14 mouse cellular contexts compared by ENCODE assay signal in genomic region chr8:77963102-77963698, GRCm38 (mm10).
DNase-seq lines count a peak whose midpoint lies in the region; ATAC-seq lines count a peak whose summit lies in the region.
"Had no signal": no experiment of that assay in that cellular context is flagged by ENCODE, and none has a peak within 500 bp of the region (broad histone marks: within the 10 kb centered on the region; RNA-seq: fewer than 3 reads in every experiment).

No protein-coding gene starts in this region.

- H3K4me3 ChIP-seq in hindbrain, embryonic 16.5 days (ENCODE audit: low read length) = no peak overlapping the region
- H3K4me3 ChIP-seq in hindbrain, embryonic 10.5 days = no peak overlapping the region
- H3K4me3 ChIP-seq: stomach, embryonic 15.5 days had no signal

- no peaks in the 10 kb centered on the region for H3K9me3 ChIP-seq in hindbrain, embryonic 16.5 days (ENCODE audit: control insufficient read depth, low read length)
- no peaks in the 10 kb centered on the region for H3K9me3 ChIP-seq in hindbrain, embryonic 10.5 days
- H3K9me3 ChIP-seq: stomach, embryonic 15.5 days had no signal

- no peaks in the 10 kb centered on the region for H3K27me3 ChIP-seq in hindbrain, embryonic 16.5 days (replicated peaks; ENCODE audit: control insufficient read depth, insufficient read depth, low read length)
- no peaks in the 10 kb centered on the region for H3K27me3 ChIP-seq in hindbrain, embryonic 10.5 days (ENCODE audit: insufficient read depth, poor library complexity, severe bottlenecking)
- H3K27me3 ChIP-seq: CH12.LX; stomach, embryonic 15.5 days had no signal

- no peak overlapping the region for H3K4me2 ChIP-seq in hindbrain, embryonic 16.5 days (ENCODE audit: low read length)
- H3K4me2 ChIP-seq: liver, embryonic 11.5 days; stomach, embryonic 15.5 days had no signal

- no peak for DNase-seq in hindbrain, embryonic 10.5 days (ENCODE audit: low spot score)
- peak; percentile 67 for DNase-seq in heart, adult 8-10 months (ENCODE audit: low spot score)
- peak; percentile 82 for DNase-seq in heart, postnatal 10 days
- DNase-seq in lung, postnatal 14 days = peak; percentile 25
- DNase-seq in kidney, adult 18-20 months = no peak
- no peak for DNase-seq in adrenal gland, postnatal 36 days
- DNase-seq: adrenal gland, postnatal 25 days; cerebellum, adult 11 months; gastrocnemius, postnatal 25 days had no signal

- ATAC-seq in hindbrain, embryonic 16.5 days = peak; percentile 54; the same call in 1 of the 2 replicates
- ATAC-seq: intestine, postnatal 0 days had no signal

- 48% methylated on average over 3 of the region's 3 CpGs for WGBS in hindbrain, embryonic 16.5 days
- 60% methylated on average over 3 of the region's 3 CpGs for WGBS in hindbrain, embryonic 10.5 days

- no peak overlapping the region for H3K27ac ChIP-seq in hindbrain, embryonic 16.5 days (ENCODE audit: low read depth, low read length)
- no peak overlapping the region for H3K27ac ChIP-seq in hindbrain, embryonic 10.5 days
- H3K27ac ChIP-seq: stomach, embryonic 15.5 days had no signal

- H3K36me3 ChIP-seq in hindbrain, embryonic 16.5 days (ENCODE audit: control insufficient read depth, insufficient read depth, low read length) = no peaks in the 10 kb centered on the region
- no peaks in the 10 kb centered on the region for H3K36me3 ChIP-seq in hindbrain, embryonic 10.5 days
- H3K36me3 ChIP-seq: stomach, embryonic 15.5 days had no signal

- intact Hi-C loops in heart, postnatal 10 days (cut with DNase I) = no loop called here

- no peak overlapping the region for H3K9ac ChIP-seq in hindbrain, embryonic 16.5 days (ENCODE audit: low read depth, low read length)
- H3K9ac ChIP-seq: stomach, embryonic 15.5 days had no signal

- H3K4me1 ChIP-seq in hindbrain, embryonic 16.5 days (ENCODE audit: control insufficient read depth, insufficient read depth, low read depth, low read length) = no peaks in the 10 kb centered on the region
- no peaks in the 10 kb centered on the region for H3K4me1 ChIP-seq in hindbrain, embryonic 10.5 days (replicated peaks)
- H3K4me1 ChIP-seq: stomach, embryonic 15.5 days had no signal

Comparison
In these comparisons a context has a peak if more than half of its experiments do, and no peak if none do; other contexts are left out.
1. DNase-seq: peak in heart, adult 8-10 months (single experiment), heart, postnatal 10 days (2 of 2) and lung, postnatal 14 days (single experiment); none in hindbrain, embryonic 10.5 days (single experiment), kidney, adult 18-20 months (single experiment) and adrenal gland, postnatal 36 days (0 of 2).